Mouse (Mus musculus) embryonic facial prominence, embryonic 14.5 days (tissue): ENCODE data around the gene Gatad1. TPM values are rescaled to one million over a fixed set of nuclear protein-coding genes. Genes with fewer than 3 reads are reported as not detected.

Experiments used
- ATAC-seq: fragments of 200-750 bp; cut with Nextera tagmentation; 2 replicates; pipeline ENCODE4 v1.8.0; 2017; ENCODE audit warnings: low read depth, moderate number of reproducible peaks, moderate TSS enrichment
- DNase-seq: peaks from one replicate; pipeline ENCODE4 v3.0.0-alpha.2; 2015; ENCODE audit warnings: low spot score
- H3K27ac ChIP-seq: fragments of 300-500 bp; sonication (generic); replicated peaks from 2 replicates; pipeline ENCODE4 v1.5.1; 2014; ENCODE audit warnings: low read depth, mild to moderate bottlenecking, low read length, moderate library complexity
- H3K27me3 ChIP-seq: fragments of 300-500 bp; sonication (generic); replicated peaks from 2 replicates; pipeline ENCODE4 v1.6.1; 2014; ENCODE audit warnings: low read length; ENCODE audit not compliant: control insufficient read depth, insufficient read depth
- H3K36me3 ChIP-seq: fragments of 300-500 bp; sonication (generic); 2 replicates; pipeline ENCODE4 v1.6.1; 2014; ENCODE audit warnings: low read length, mixed read lengths; ENCODE audit not compliant: control insufficient read depth, insufficient read depth
- H3K4me1 ChIP-seq: fragments of 300-500 bp; sonication (generic); 2 replicates; pipeline ENCODE4 v1.6.1; 2014; ENCODE audit warnings: antibody characterized with exemption, low read length; ENCODE audit not compliant: control insufficient read depth, insufficient read depth
- H3K4me2 ChIP-seq: fragments of 300-500 bp; sonication (generic); 2 replicates; pipeline ENCODE4 v1.6.1; 2014; ENCODE audit warnings: low read depth, mild to moderate bottlenecking, low read length, moderate library complexity, mixed read lengths
- H3K4me3 ChIP-seq: fragments of 300-500 bp; sonication (generic); 2 replicates; pipeline ENCODE4 v1.5.1; 2014; ENCODE audit warnings: low read depth, mild to moderate bottlenecking, low read length
- H3K9ac ChIP-seq: fragments of 300-500 bp; sonication (generic); 2 replicates; pipeline ENCODE4 v1.6.1; 2014; ENCODE audit warnings: low read depth, mild to moderate bottlenecking, low read length, moderate library complexity, mixed read lengths
- H3K9me3 ChIP-seq: fragments of 300-500 bp; sonication (generic); 2 replicates; pipeline ENCODE4 v1.6.1; 2016; ENCODE audit warnings: low read length; ENCODE audit not compliant: control insufficient read depth
- WGBS: fragments of 180-500 bp; shearing (Covaris S2); extraction: QIAGEN DNeasy Blood & Tissue Kit; methylation state at CpG from one replicate; pipeline ENCODE4 v1.1.7; 2014; 5-methylcytosine and 5-hydroxymethylcytosine counted together
- polyA plus RNA-seq: library from polyadenylated mRNA; unstranded; fragments of >200 nt; fragmentation: Nextera tagmentation; extraction: Ambion mirVana; gene quantifications from 2 replicates; pipeline ENCODE4 v1.2.1, GENCODE M21; 2014

Gatad1 gene
- polyA plus RNA-seq, 1 experiment from 2014 or later = 65.2 TPM

GRCm38 (mm10) chr5:3647708-3648121, 9.3 kb downstream of the Gatad1 start:
- DNase-seq (peak; percentile 94), ATAC-seq (peak; percentile 95)
- no CpG with 5 or more reads among the region's 46 CpGs for WGBS
- Histone ChIP-seq H3K4me1 (0 out of 2 replicates have a peak, but pooled peaks cover 5% of the 10 kb centered on the region), H3K27ac (peak overlapping the region; percentile 93), H3K9me3 (no peaks in the 10 kb centered on the region), H3K4me3 (peak overlapping the region; percentile 95), H3K4me2 (peak overlapping the region; percentile 68), H3K36me3 (peaks cover 20% of the 10 kb centered on the region), H3K9ac (peak overlapping the region; percentile 88), H3K27me3 (no peaks in the 10 kb centered on the region)

- Histone ChIP-seq H3K9ac (peak overlapping the region; percentile 88), H3K9me3 (no peaks in the 10 kb centered on the region), H3K27me3 (no peaks in the 10 kb centered on the region), H3K36me3 (peaks cover 26% of the 10 kb centered on the region), H3K4me3 (peak overlapping the region; percentile 95), H3K27ac (peak overlapping the region; percentile 93), H3K4me1 (0 out of 2 replicates have a peak, but pooled peaks cover 5% of the 10 kb centered on the region), H3K4me2 (peak overlapping the region; percentile 68)
- 0% methylated on average over 35 of the region's 60 CpGs for WGBS
- ATAC-seq (peak; percentile 80), DNase-seq (peak; percentile 89)
Measured at GRCm38 (mm10) chr5:3646991-3647707, 9.8 kb downstream of the Gatad1 start.

- H3K36me3 ChIP-seq = peaks cover 32% of the 10 kb centered on the region
- WGBS = 16% methylated on average over 6 of the region's 6 CpGs
- H3K27ac ChIP-seq = peak overlapping the region; percentile 28; the same call in 1 of the 2 replicates
- ATAC-seq = no peak
- peak overlapping the region; percentile 88 for H3K9ac ChIP-seq
- peak overlapping the region; percentile 68 for H3K4me2 ChIP-seq
- H3K9me3 ChIP-seq = no peaks in the 10 kb centered on the region
- DNase-seq = no peak
- 0 out of 2 replicates have a peak, but pooled peaks cover 5% of the 10 kb centered on the region for H3K4me1 ChIP-seq
- no peaks in the 10 kb centered on the region for H3K27me3 ChIP-seq
- H3K4me3 ChIP-seq = peak overlapping the region; percentile 95
Measured at GRCm38 (mm10) chr5:3646539-3646938, 10.4 kb downstream of the Gatad1 start.

GRCm38 (mm10) chr5:3645326-3645725, 11.7 kb downstream of the Gatad1 start:
- H3K4me2 ChIP-seq = no peak overlapping the region; the same call in 1 of the 2 replicates
- no peaks in the 10 kb centered on the region for H3K9me3 ChIP-seq
- 61% methylated on average over 6 of the region's 6 CpGs for WGBS
- H3K36me3 ChIP-seq = peaks cover 39% of the 10 kb centered on the region
- H3K9ac ChIP-seq = no peak overlapping the region
- ATAC-seq (no peak), DNase-seq (no peak)
- H3K27me3 ChIP-seq = no peaks in the 10 kb centered on the region
- no peak overlapping the region for H3K27ac ChIP-seq
- no peak overlapping the region for H3K4me3 ChIP-seq
- 0 out of 2 replicates have a peak, but pooled peaks cover 5% of the 10 kb centered on the region for H3K4me1 ChIP-seq

GRCm38 (mm10) chr5:3644621-3645020, 12.4 kb downstream of the Gatad1 start:
- Histone ChIP-seq H3K9ac (no peak overlapping the region), H3K36me3 (peaks cover 41% of the 10 kb centered on the region), H3K4me2 (no peak overlapping the region), H3K4me3 (no peak overlapping the region), H3K27ac (no peak overlapping the region), H3K9me3 (no peaks in the 10 kb centered on the region), H3K27me3 (no peaks in the 10 kb centered on the region), H3K4me1 (0 out of 2 replicates have a peak, but pooled peaks cover 5% of the 10 kb centered on the region)
- no peak for ATAC-seq
- WGBS = 92% methylated on average over 6 of the region's 6 CpGs
- DNase-seq = no peak

GRCm38 (mm10) chr5:3635286-3635685, 21.7 kb downstream of the Gatad1 start:
- Histone ChIP-seq H3K27me3 (no peaks in the 10 kb centered on the region), H3K9me3 (no peaks in the 10 kb centered on the region), H3K4me3 (no peak overlapping the region), H3K27ac (no peak overlapping the region), H3K4me2 (no peak overlapping the region), H3K9ac (no peak overlapping the region), H3K36me3 (peaks cover 30% of the 10 kb centered on the region), H3K4me1 (no peaks in the 10 kb centered on the region)
- 81% methylated on average over 8 of the region's 8 CpGs for WGBS
- ATAC-seq (no peak), DNase-seq (no peak)

GRCm38 (mm10) chr5:3633951-3634350, 23.0 kb downstream of the Gatad1 start:
- H3K4me3 ChIP-seq = no peak overlapping the region
- H3K27me3 ChIP-seq = no peaks in the 10 kb centered on the region
- H3K4me2 ChIP-seq = no peak overlapping the region
- no peaks in the 10 kb centered on the region for H3K9me3 ChIP-seq
- ATAC-seq = no peak
- DNase-seq = no peak
- peaks cover 32% of the 10 kb centered on the region for H3K36me3 ChIP-seq
- no peak overlapping the region for H3K9ac ChIP-seq
- H3K4me1 ChIP-seq = no peaks in the 10 kb centered on the region
- H3K27ac ChIP-seq = no peak overlapping the region
- 72% methylated on average over 4 of the region's 4 CpGs for WGBS

- DNase-seq (no peak), ATAC-seq (no peak)
- Histone ChIP-seq H3K4me1 (no peaks in the 10 kb centered on the region), H3K36me3 (peaks cover 32% of the 10 kb centered on the region), H3K9me3 (no peaks in the 10 kb centered on the region), H3K27me3 (no peaks in the 10 kb centered on the region), H3K4me2 (no peak overlapping the region), H3K4me3 (no peak overlapping the region), H3K27ac (no peak overlapping the region), H3K9ac (no peak overlapping the region)
- 93% methylated on average over 13 of the region's 13 CpGs for WGBS
Measured at GRCm38 (mm10) chr5:3633315-3633714, 23.7 kb downstream of the Gatad1 start.

GRCm38 (mm10) chr5:3632285-3632684, 24.7 kb downstream of the Gatad1 start:
- no peak overlapping the region for H3K4me2 ChIP-seq
- H3K4me3 ChIP-seq = no peak overlapping the region
- DNase-seq = no peak
- H3K9ac ChIP-seq = no peak overlapping the region
- no peaks in the 10 kb centered on the region for H3K9me3 ChIP-seq
- no peaks in the 10 kb centered on the region for H3K27me3 ChIP-seq
- H3K4me1 ChIP-seq = no peaks in the 10 kb centered on the region
- H3K36me3 ChIP-seq = peaks cover 34% of the 10 kb centered on the region
- 77% methylated on average over 5 of the region's 5 CpGs for WGBS
- no peak for ATAC-seq
- H3K27ac ChIP-seq = no peak overlapping the region
